Mouse (Mus musculus): Measurements from ENCODE around the gene Wdr62. TPM values are rescaled to one million over a fixed set of nuclear protein-coding genes. Genes with fewer than 3 reads are reported as not detected.

Wdr62 gene
- total RNA-seq, 1 experiment from 2014 or later, result 17.5 TPM

DNA sequence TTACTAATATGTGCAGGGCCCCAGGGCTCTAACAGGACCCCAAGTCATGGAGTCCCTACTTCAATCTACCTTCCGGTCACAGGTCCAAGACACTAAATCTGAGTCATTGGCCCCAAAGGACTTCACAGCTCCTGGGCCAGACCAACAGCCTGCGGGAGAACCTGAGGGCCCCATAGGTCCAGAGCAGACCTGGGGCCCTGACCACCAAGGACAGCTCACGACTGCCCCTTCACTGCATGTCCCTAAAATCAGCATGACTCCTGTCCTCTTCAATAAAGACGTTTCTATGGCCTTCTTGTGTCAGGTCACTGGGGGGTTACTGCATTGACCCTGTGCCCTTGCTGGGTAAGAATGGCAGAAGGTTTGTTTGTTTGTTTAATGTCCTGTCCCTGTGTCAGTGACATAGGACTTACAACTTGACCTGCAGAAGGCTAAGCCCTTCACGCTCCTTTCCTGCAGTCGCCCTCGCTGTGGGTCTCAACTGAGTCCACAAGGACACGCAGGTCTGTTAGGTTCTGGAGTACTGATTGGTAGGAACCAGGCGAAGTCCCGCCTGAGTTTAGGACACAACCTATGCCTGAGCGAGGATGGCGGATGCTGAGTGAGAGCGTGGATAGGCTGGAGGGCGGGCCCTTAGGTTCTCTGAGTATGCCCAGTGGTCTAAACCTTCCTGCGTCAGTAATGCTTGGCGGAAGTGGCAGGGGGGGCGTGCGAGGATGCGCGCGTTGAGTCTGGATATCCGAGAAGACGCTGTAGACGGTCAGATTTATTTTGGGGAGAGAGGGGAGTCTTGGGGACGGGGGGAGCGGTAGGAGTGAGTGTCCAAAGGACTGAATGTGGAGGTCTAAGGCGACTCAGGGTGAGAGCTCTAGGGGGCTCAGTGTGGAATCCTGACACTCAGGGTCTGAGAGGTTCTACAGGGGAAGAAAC, 28.1 kb upstream of the Wdr62 start, which contains the start of gene Alkbh6:
Gene Alkbh6 (plus strand): TSS at position 642 of the 930 bp plus-strand sequence.
- peak; percentile 99 for ATAC-seq (replicated peaks; ENCODE audit: low read depth, poor library complexity, severe bottlenecking)

DNA sequence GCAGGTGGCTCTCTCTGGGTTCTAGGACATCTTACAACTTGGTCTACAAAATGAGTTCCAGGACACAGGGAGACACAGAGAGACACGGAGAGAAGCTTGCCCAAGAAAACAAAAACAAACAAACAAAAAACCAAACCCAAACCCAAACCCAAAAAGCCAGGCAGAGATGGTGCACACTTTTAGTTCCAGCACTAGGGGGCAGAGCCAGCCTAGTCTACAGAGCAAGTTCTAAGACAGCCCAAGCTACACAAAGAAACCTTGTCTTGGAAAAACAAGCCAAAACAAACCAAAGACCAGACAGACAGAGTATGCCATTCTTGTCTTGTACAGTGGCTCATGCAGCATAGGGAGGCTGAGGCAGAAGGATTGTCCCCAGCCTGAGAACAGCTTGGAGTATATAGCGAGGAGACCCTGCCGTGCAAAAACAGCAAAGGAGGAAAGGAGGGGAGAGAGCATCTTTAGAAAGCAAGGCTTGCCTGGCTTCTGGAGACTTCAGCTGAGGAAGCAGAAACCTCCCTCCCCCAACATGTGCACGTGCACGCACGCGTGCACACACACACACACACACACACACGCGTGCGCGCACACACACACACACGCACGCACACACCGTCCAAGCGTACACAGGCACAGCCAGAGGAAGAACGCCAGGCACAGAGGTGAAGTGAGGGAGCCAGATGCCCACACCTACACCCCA, 26.0 kb upstream of the Wdr62 start:
- ATAC-seq (replicated peaks; ENCODE audit: low read depth, poor library complexity, severe bottlenecking), result no peak

DNA sequence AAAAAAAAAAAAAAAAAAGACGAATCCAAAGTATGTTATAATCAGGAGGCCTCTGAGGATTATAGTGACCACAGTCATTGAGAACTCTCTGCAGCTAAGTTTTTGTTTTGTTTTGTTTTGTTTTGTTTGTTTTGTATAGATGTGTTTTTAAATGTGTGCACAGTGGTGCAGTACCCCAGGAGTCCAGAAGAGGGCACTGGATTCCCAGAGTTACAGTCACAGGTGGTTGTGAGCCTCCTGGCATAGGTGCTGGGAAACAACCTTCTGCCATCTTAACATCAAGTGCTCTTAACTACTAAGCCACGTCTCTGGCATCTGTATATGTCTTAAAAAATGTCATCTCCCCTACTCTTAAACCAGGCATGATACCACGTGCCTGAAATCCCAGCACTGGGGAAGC, 20.7 kb upstream of the Wdr62 start:
- ATAC-seq (replicated peaks; ENCODE audit: low read depth, poor library complexity, severe bottlenecking), result 0 out of 2 replicates have a peak, but pooled peaks have one; percentile 66

DNA sequence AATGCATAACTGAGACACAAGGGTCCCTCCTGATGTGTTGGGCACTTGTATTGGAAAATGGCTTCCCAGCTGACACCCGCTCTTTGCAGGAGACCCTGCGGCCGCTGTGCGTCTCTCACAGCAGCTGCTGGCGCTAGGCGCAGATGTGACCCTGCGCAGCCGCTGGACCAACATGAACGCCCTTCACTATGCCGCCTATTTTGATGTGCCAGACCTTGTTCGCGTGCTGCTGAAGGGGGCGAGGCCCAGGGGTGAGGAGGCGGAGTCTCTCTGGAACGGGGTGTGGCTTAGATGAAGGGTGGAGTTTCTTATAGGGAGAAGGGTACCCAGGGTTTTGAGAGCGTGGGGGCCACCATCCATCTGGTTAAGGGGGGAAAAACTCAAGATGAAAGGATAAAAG, 17.0 kb upstream of the Wdr62 start:
- ATAC-seq (replicated peaks; ENCODE audit: low read depth, poor library complexity, severe bottlenecking), result no peak

DNA sequence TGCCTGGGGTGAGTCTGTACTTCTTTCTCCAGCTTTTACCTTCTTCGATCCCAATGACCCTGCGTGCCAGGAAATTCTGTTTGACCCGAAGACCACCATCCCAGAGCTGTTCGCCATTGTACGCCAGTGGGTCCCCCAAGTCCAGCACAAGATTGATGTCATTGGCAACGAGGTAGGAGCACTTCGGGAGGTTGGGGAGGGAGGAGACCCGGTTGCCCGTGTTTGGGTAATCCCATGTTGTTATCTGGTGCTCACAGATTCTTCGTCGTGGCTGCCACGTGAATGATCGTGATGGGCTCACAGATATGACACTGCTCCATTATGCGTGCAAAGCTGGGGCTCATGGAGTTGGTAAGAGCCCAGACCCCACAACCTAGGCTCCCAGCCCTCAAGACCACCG, 16.6 kb upstream of the Wdr62 start:
- no peak for ATAC-seq (replicated peaks; ENCODE audit: low read depth, poor library complexity, severe bottlenecking)

DNA sequence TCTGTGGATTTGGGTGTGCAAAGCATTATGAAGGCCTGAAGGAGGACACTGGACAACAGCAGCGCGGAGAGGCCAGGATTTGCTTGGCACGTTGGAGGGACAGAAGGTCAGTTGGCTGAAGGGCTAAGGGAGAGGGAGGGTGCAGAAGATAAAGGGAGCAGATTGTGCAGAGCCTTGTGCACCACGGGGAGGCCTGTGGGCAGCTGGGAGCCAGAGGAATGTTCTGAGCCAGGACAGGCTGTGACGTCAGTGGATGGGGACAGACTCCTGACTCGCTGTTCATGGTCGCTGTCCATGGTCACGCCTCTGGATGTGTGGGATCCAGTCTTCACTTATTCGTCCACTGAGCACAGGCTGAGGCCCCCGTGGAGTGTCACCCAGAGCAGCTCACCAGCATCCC, 14.9 kb upstream of the Wdr62 start:
- ATAC-seq (replicated peaks; ENCODE audit: low read depth, poor library complexity, severe bottlenecking), result no peak

DNA sequence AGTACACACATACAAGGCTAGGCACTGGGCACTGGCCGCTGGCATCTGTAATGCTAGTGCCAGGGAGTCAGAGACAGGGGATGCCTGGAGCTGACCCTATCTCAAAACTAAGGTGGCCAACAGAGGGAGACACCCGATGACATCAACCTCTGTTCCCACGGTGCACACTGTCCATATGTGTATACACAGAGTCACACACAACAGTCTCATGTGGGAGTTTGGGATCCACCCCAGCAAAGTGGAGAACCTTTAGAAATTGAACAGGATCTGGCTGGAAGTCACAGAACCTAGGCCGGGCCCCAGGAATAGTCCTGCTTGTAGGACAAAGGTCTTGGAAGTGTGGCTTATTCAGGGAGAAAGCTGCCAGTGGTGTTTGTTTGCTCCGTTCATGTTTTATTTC, 14.1 kb upstream of the Wdr62 start:
- ATAC-seq (replicated peaks; ENCODE audit: low read depth, poor library complexity, severe bottlenecking), result no peak

DNA sequence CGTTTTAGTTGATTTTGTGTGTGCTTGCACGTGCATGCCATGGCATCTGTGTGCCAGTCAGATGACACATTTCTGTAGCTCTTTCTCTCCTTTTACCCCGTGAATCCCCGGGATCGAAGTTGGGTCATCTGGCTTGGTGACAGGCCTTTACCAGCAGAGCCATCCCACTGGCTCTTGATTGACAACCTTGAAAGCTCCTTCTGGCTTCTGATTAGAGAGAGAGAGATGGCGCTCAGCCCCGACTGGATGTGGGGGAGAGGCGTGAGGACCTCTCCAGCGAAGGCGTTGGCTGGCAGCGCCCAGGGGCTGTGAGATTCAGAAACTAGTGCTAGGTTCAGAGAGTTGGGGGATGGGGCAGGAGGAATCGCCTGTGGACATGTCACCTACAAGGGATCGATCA, 13.6 kb upstream of the Wdr62 start:
- ATAC-seq (replicated peaks; ENCODE audit: low read depth, poor library complexity, severe bottlenecking), result no peak

DNA sequence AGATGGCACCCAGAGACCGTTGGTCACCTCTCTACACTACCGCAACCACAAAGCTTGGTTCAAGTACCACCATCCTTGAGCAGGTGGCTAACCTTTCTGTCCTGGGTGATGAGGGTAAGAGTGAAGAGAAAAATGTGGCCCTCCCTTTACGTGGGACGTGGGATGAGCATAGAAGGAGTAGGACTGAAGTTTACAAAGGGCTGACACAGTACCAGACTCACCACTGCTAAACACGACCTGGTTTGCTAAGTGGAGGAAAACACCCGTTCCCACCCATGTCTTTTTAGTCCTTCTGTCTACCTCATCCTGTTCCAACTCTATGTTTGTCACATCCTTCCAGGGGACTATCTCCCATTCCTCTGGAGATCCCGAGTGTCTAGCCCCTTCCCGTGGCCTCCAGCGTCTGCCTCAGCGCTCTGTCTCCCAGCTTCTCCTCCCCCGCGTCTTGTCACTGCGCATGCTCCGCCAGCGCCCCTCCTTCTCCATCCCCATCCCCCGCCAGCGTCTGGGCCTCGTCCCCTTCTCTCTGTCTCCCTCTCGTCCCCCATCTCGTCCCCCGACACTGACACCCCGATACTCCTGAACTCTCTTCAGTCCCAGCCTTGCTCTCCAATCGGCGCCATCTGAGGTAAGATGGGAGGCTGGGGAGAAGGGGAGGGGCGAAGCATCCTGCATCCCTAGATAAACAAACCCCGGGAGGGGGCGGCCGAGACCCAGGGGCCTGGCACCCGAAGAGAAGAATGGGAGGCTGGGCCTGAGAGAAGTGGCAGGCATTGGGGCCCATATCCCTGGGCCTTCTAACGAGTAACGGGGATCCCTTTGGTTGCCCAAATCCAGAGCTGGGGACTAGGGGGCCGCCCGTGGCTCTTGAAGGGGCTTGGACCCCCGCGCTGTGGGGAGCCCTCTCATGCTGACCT, 11.3 kb upstream of the Wdr62 start, which contains the start of gene Clip3:
Gene Clip3 (plus strand): TSS at position 514 of the 917 bp plus-strand sequence.
- ATAC-seq (replicated peaks; ENCODE audit: low read depth, poor library complexity, severe bottlenecking), result no peak

DNA sequence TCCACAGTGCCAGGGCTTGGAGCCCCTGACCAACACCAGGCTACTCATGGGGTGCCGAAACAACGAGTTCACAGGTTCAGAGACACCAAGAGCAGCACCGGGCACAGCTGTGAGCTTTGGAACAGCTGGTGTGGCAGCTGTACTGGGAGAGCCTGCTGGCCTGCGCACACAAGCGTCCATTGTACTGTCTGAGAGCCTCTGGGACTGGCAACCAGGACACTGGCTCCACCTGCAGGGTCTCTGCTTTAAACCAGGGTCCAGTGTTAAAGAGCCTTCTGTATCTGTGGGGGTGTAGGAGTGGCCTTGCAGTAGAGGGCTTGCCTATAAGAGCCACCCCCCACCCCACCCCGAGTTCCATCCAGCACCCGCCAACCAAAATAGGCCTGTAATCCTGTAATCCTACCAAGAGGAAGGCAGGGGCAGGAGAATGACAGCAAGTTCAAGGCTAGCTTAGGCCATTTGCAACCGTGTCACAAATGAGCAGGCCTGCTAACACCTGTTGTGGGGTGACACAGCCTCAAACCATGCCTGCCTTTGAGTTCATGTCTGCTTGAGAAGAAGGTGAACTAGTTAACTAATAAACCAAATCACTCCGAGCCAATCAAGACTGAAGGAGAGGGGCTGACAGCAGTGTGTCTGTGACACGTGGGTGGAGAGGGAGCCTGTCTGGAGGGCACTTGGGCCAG, 9.6 kb upstream of the Wdr62 start:
- ATAC-seq (replicated peaks; ENCODE audit: low read depth, poor library complexity, severe bottlenecking), result no peak

DNA sequence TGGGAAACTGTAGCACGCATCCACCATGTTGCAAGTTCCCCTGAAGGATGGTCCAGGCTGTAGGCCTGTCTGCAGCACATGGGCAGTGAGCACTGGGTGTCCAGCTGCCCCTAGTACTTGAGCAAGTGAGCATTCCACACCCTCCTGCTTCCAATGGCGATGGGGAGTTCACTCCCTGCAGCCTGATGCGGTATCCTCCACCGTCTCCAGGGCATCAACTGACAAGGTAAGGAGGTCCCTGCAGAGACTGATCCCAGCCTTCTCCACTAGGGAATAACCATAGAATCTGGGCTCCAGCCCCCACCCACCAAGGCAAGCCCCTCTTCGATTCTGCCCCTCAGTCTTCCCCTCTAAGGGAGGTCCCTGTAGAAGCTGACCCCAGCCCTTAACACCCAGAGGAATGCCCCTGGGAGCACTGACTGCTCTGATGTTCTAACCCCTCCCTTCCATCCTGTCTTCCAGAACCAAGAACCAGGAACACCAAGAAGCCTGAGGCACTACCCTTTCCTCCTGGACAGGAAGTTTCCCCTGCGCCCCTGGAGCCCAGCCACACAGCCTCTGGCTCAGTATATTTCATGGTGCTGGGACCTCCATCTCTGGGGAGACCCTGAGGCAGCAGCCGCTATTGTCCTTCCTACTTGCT, 9.0 kb upstream of the Wdr62 start:
- no peak for ATAC-seq (replicated peaks; ENCODE audit: low read depth, poor library complexity, severe bottlenecking)

DNA sequence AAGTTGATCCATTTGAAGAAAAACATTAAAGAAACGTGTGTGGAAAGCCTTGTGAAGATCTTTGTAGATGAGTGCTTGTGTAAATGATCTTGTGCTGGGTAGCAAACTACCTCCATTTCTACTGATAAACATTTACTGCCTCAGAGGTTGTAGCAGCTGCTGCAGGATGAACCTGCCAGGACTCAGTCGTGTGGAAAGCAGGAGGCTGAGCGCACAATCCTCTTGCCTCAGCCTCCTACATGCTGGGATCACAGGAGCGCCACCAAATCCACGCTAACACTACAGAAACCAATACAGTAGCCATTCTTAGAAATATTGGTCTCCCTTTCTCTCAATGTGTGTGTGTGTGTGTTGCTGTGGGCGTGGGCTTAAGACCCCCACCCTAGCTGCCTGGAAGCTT, 7.8 kb upstream of the Wdr62 start:
- no peak for ATAC-seq (replicated peaks; ENCODE audit: low read depth, poor library complexity, severe bottlenecking)

DNA sequence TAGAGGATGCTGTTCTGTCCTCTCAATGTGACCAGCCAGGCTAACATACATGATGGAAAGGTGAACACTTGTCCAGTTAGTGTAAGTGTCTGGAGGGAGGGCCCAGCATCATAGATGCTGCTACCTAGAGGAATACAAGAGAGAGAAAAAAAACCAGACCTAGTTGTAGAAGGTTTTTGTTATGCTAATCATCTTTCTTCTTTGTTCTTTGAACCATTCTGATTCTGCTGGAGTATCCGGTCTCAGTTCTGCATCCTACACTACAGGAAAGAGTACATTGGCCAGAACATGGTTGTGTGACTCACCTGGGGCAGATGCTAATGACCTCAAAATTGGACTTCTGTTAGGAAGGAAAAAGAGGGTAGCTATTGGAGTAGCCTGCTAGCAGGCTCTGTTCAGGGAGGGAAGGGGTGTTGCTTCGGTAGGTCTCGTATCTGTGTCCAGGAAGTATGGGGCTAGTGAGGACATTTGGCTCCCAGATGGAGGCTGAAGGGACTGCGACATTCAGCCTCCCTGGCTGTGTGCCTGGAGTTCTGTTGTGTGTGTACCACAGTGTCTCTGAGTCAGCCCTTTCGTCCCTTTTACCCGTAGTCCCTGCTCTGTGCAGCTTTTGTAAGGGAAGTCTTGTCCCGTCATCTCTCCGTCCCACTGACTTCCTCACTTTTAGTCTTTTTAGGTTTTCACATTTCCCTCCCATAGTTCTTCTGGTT, 6.6 kb upstream of the Wdr62 start:
- ATAC-seq (replicated peaks; ENCODE audit: low read depth, poor library complexity, severe bottlenecking), result no peak

DNA sequence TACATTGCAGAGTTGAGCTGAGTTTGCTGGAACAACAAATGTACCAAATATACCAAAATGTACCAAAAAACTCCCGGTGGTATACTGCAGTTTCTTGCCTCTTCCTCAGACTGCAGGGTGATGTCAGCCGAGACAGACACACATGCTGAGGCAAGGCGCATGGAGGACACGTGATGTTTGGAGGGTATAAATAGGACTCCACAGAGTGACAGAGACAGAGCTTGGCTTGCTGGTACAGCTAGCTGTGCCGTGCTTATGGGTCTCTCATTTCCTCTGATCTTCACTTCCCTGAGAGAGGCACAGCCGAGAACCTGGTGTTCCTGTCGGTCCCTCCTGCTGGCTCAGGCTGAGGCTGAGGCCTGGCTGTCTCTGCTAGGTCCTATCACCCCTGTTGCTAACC, 2.5 kb upstream of the Wdr62 start:
- ATAC-seq (replicated peaks; ENCODE audit: low read depth, poor library complexity, severe bottlenecking), result no peak

DNA sequence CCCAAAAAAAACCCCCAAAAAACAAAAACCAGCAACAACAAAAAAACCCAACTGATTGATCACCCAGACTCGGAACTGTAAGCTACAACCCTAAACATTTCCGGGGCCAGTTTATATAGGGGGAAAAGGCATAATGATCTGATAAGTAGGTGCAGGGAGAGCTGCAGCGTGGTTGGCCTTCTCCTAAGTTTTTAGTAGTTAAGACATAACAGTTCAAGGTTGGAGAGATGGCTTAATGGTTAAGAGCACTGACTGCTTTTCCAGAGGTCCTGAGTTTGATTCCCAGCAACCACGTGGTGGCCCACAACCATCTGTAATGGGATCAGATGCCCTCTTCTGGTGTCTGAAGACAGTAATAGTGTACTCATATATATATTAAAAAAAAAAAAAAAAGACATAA, 1.3 kb upstream of the Wdr62 start:
- ATAC-seq (replicated peaks; ENCODE audit: low read depth, poor library complexity, severe bottlenecking), result no peak

DNA sequence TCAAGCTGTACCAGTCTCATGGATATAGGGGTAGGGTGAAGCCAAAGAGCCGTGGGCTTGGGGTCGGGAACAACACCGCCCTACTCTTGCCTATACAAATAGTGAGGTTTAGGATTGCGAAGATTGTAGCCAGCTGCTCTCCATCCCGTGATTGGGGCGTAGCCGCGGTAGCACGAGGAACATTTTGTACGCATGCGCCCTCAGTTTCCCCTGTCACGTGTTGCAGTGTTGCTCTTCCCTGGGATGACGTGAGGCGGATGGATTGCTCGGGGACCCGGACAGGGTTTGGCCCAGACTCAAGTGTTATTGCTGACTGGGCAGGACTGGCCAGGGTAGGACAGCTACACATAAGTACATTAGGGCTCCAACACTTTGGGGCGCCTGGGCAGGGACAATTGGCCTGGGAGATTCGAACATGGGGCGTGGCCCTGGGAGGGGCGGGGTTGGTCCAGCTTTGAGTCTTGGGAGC, 485 bp upstream of the Wdr62 start:
- peak; percentile 59 for ATAC-seq (replicated peaks; ENCODE audit: low read depth, poor library complexity, severe bottlenecking)

DNA sequence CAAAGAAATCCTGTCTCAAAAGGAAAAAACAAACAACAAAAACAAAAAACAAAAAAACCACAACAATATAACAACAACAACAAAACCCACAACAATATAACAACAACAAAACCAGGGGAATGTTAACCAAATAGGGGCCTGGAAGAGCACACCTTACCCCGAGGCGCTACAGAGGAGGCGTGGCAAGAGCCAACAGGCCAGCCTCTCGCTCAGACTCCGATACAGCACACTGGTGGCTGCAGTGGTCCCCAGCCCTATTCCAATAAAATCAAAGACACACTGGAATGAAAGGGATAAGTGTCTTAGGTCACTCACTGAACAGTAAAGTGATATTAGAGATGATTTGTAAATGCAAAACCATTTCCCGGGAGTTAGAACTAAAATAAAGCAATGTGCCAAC, 683 bp downstream of the Wdr62 start:
- ATAC-seq (replicated peaks; ENCODE audit: low read depth, poor library complexity, severe bottlenecking), result 0 out of 2 replicates have a peak, but pooled peaks have one; percentile 30

DNA sequence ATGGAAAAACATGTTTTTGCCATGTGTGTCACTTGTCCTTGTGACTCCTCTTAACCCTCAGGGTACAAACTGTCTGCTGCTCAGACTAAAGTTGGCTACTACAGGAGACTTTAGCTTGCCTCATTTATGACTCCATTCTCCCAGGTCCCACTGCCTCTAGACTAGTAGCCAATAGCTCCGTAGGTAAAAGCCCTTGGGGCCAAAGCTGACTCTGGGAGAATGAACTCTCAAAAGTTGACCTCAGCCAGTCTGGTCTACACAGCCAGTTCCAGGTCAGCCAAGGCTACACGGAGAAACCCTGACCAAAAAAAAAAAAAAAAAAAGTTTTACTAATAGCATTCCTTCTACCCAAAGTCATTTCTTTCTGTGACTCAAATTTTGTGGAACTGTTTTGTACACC, 1.3 kb downstream of the Wdr62 start:
- no peak for ATAC-seq (replicated peaks; ENCODE audit: low read depth, poor library complexity, severe bottlenecking)
